Mouse (Mus musculus) regulatory T cell (primary cell): ENCODE results near the gene Fam216a.
"Not testable (repeated sequence)": the region's sequence is repeated elsewhere in the genome, so short reads cannot be mapped to it uniquely, and the experiment has no call there.

Experiments used
- in situ Hi-C: fragments of 300-600 bp; cut with MboI, MseI; formaldehyde crosslinking; loops from one replicate; pipeline ENCODE4 v1.15.1; 2025; ENCODE audit warnings: high pct_unique_total_duplicates

Fam216a gene

DNA sequence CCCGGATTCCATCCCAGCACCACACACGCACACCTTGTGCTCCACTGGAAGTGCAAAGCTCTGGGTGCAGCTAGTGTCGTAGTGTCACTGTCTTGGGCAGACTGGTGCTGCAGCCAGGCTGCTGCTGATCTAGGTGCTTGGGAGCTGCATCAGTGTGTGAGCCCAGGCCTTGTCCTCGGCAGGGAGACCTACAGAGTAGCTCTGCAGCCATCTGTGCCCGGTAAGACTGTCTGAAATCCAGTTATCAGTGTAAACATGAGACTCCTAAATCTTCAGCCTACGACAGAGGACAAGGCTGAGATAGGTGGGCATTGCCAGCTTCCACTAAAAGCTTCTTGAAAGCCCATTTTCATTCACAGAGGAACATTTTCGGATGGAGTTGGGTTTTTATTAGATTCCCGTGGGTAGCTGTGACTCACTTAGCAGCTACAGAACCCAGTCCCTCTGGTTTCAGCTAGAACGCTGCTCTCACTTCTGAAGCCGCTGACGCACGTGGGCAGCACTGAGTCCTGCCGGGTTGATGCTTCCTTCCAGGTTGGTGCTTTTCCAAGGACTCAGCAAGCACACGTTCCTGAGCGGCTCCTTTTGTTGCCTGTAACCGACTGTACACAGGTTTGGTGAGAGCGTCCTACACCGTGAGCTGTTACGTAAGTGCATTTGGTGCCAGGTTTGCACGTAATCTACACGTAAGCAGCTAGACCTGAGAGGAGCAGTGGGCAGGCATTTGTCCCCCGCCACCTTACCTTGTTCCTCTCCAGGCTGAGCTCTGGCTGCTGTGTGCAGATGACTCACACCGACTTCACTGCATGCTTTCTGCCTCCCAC is 47.3 kb downstream of the Fam216a start:
- in situ Hi-C loops: no loop called here

DNA sequence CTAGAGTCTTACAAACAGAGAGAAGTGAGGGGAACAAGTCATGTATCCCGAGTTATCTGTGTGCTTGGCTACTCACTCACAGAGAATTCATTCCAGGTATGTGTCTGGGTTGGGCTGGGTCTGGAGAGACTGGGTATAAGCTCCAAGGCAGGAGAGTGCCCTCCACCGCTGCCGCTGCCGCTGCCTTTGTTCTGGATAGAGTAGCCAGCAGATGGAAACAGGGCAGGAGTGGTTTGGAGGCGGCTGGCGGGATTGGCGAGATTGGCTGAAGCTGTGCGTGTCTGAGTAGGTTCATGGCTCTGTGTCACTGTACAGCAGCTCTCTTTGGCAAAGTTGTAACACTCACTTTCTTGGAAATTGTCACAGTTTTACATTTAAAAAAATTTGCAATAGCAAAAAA is 48.6 kb downstream of the Fam216a start:
- in situ Hi-C loops: no loop called here

DNA sequence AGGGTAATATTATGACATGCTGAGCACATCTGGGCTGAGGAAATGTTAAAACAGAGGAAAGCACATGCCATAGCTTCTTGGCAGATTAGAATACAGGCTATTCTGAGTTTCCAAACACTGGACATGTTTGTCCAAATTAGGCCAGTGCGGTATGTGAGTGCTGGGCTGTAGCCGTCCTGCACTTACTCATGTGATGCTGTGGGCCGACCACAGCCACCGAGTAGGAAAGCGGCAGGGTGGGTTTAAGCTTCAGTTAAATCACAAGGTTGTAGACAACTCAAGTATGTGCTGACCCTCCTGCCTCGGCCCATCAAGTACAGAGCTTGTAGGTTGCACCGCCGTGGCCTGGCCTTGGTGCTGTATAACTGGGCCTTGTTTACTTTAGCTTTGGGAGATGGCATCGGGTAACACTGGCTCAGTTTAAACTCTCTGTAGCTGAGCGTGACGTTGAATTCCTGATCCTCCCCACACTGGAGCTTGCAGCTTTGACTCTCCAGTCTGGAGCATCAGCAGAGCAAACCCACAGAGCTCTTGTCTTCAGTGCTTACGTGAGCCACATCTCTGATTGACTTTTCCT is 51.9 kb downstream of the Fam216a start:
- in situ Hi-C loops: no loop called here

DNA sequence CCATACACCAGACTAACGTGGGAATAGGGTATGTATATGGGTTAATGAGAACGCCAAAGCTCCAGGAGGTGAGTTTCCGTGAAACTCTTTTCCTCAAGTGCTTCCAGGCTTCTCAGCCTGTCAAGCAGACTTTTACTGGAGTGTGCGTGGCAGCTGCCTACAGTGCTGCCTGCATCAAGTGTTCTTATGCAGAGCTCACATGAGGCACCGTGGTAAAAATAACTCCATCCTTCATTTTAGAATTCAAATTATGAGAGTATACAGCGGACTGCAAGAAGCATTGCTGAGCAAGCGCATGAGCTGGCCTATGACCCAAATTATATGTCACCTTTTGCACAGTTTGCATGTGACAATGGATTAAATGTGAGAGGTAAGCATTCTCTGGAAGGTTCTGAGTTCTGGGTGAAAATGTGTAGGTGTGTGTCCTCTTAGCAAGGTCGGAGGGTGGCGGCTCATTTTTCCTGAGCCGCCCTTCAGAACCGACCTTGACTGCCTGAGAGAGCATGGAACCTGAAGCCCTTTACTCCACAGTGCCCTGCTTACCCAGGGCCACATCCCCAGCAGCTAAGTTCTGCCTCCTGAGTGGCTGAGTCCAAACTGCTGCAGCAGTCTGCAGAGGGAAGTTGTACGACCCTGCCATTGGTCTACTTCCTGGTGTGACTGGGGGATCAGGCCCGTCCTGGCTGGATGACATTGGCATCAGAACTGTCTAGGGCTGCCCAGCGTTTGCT is 52.5 kb downstream of the Fam216a start:
- in situ Hi-C loops: no loop called here

DNA sequence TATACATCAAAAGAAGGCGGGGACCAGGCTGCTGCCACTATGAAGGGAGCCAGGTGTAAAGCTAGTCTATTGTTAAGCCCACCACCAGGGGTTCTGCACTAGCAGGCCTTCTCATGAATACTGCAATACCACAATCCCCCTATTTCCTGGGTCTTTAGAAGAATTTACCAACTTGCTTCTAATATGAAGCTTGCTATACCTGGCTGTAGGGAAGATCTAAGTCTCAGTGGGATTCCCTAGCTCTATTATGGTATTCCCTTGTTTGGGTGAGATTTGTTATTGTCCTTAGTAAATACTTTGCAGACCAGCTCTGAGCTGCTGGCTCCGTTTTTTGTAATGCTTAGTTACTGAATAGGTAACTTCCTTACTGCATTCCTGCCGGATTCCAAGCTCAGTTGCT is 53.2 kb downstream of the Fam216a start:
- in situ Hi-C loops: not testable (repeated sequence)

DNA sequence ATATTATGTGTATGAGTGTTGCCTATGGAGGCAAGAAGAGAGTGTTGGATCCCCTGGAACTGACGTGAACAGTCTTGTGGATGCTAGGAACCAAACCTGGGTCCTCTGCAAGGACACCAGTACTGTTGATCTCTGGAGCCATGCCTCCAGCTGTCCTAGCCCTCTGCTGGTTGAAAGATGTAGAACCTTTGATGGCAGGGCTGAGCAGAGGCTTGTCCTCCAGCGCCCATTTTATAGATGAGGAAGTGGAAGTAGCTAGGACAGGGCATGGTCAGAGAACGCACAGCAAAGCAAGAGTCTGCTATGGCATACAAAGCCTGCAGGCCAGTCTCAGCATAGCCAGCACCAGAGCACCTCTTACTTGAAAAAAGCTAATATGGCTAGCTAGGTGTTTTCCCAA is 54.1 kb downstream of the Fam216a start:
- in situ Hi-C loops: no loop called here

DNA sequence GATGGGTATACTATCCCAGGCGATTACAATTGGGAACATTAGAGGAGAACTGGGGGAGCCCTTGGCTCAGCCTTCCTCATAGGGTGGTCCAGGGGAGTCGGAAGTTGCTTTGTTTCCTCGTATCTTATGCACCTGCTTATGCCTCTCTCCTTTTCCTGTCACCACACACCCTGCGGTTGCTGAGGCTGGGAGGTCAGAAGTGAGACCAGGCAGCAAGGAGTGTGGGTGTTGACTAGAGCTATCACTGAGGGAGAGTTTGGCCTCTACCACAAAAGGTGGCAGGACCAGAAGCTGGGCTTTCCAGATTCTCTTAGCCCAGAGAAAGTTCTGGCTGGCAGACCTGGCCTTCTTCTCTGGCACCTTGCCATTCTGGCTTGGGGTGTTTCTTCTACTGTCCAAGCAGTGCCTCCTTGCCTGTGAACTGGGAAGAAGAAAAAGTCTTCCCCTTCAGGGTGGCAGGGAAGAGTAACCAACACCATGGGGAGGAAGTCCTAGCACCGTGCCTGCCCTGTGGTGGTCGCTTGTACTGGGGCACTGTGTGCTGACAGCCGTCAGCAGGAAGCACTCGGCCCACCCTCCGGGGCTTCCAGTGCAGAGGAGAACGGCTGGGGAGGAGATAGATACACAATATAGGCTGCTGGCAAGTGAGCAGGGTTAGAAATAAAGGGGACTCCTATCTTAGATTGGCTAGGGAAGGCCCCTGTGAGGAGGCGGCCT is 54.7 kb downstream of the Fam216a start:
- in situ Hi-C loops: no loop called here

DNA sequence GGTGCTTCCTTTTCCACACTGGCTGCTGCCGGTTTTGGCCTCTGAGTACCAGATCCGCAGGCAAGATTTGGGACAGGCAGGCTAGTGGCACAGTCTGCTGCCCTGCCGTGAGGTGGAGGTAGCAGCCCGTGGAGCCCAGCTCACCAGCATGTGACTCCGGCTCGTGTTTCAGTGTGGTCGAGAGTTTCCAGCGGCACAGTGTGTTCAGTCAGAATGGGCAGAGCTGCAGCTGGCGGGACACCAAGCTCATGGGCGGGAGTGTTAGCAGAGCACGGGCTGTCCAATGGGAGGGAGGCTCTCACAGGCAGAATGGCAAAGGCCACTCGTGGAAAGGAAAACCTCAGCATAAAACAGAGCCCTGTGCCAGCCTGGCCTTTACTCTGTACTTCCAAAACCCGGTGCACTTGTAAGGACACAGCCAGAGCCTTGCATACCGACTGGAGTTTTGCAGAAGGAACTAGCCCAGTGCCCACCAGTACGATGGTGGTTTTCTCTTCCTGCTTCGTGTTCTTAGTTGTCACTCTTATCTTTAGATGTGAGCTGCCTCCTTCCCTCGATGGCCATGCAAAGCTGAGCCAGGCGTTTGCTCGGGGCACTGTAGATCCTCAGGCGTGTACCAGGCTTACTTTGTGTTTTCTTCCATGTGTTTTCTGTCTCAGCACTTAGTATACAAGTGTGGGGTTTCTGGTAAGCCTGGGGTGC is 57.0 kb downstream of the Fam216a start:
- in situ Hi-C loops: no loop called here
